Mouse (Mus musculus): Measurements from ENCODE around the gene Ttll1. TPM values are rescaled to one million over a fixed set of nuclear protein-coding genes. Genes with fewer than 3 reads are reported as not detected.
"Not testable (repeated sequence)": the region's sequence is repeated elsewhere in the genome, so short reads cannot be mapped to it uniquely, and the experiment has no call there.

Gene Ttll1
- polyA plus RNA-seq, 3 experiments from 2014 or later = 6.8 to 11.7 (median 9.6) TPM

DNA sequence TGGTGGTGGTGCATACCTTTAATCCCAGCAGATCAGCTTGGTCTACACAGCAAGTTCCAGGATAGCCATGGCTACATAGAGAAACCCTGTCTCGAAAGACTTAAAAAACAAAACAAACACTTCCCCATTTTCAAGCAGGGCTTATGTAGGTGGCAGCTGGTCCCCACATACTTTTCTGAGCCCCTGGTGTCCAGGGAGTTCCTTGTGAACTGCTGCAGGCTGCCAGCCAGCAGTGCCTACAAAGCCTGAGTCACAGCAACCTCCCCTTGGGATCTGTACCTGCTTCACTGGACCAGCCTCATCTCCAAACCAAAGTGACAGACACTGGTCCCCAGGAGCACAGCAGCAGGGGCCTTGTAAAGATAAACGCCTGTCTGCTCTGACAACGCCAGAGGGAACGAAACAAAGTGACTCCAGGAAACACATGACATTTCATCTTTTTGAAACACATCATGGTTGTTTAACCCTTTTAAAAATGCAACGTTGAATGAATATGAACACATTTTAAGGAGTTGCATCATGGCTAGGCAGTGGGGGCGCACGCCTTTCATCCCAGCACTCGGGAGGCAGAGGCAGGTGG lies 28.0 kb downstream of the Ttll1 start:
- ATAC-seq = no peak

- ATAC-seq = no peak
These were observed 29.4 kb downstream of the Ttll1 start for GRCm38 (mm10) chr15:83481236-83481780.

DNA sequence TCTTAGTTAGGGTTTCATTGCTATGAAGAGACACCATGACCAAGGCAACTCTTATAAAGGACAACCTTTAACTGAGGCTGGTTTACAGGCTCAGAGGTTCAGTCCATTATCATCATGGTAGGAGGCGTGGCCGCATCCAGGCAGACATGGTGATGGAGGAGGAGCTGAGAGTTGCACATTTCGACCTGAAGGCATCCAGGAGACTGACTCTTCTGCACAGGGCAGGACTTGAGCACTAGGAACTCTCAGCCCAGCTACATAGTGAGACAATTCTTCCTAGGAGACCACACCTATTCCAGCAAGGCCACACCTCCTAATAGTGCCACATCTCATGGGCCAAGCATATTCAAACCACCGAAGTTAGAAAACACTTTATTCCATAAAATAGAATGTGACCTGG lies 30.9 kb downstream of the Ttll1 start:
- no peak for ATAC-seq

DNA sequence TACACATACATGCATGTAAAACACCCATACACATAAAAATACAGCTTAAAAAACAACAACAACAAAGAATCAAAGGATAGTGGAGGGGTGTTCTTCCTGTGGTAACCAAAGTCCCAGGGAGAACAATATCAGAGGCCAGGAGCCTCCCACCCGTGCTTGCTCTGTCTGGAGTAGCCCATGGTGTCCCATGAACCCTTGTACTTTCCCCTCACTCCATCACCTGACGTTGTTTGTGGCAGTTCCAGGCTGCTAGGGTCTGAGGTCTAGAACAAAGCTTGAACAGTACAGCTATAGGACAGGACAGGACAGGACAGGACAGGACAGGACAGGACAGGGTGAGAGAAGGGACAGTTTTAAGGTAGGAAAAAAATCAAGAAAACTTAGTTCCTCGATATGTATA lies 32.6 kb downstream of the Ttll1 start:
- ATAC-seq = no peak

GRCm38 (mm10) chr15:83476593-83477273 lies 34.0 kb downstream of the Ttll1 start:
- no peak for ATAC-seq

GRCm38 (mm10) chr15:83474466-83474836 lies 36.2 kb downstream of the Ttll1 start:
- peak; percentile 33 for ATAC-seq

- ATAC-seq = peak; percentile 98
These were observed 36.7 kb downstream of the Ttll1 start for GRCm38 (mm10) chr15:83473832-83474465.

DNA sequence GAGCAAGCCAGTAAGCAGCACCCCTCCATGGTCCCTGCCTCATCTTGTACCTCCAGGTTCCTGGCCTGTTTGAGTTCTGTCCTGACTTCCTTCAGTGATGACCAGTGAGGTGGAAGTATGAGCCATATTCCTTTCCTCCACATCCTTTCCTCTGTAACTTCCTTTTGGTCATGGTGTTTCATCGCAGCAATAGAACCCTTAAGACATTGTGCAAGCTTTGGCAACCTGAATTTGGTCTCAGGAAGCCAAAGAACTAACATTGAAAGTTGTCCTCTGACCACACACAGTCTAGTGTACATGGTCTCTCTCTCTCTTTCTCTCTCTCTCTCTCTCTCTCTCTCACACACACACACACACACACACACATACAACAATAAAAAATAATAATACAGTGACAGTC lies 37.4 kb downstream of the Ttll1 start:
- ATAC-seq = no peak

DNA sequence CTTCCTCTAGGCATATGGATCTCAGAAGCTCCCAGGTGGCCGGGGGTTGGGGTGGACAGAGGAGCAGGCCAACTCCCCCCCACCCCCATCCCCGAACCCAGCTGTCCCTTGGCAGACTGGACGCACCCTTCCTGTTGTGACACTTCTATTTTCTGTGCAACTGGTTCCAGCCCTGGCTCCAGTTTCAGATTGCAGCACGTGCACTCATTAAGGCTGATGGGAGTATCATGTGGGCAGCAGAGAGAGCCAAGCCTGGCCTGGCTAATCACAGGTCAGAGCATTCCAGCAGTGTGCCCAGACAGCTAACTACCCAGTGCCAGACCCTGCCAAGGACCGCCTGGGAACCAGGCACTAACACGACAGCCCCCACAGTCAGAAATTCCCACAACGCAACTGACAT lies 39.2 kb downstream of the Ttll1 start:
- ATAC-seq = no peak

- ATAC-seq = no peak
These were observed 40.2 kb downstream of the Ttll1 start for GRCm38 (mm10) chr15:83470443-83470842.

- no peak for ATAC-seq
These were observed 41.3 kb downstream of the Ttll1 start for GRCm38 (mm10) chr15:83469279-83469821.

DNA sequence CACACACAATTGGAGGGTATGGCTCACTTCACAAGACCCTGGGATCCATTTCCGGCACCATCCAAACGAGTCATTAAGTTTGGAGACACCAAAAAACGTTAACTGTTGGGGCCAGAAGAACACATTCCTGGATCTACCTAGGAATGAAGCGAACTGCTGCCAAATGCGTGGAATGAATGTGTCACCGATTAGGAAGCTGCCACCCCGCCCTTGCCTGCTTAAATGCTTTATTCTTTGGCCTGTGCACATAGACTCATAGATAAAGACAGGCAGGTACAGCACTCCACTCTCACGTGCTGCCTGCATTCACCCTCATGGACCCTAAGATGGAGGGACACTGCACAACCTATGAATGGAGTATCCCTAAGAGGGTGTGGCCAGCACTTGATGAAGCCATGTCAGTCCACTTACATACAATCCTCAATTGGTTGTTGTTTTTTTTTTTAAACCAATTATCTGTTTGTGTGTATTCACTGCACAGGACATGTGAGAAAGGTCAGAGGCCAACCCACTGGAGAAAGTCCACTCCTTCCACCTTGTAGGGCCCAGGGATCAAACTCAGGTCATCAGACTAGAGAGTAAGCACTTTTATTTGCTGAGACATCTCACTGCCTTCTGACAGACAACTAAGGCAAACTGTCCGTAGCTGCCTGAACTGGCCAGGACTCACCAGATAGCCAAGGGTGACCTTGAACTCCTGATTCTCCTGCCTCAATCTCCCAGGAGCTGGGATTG lies 43.3 kb downstream of the Ttll1 start:
- ATAC-seq = no peak

- no peak for ATAC-seq
These were observed 44.4 kb downstream of the Ttll1 start for GRCm38 (mm10) chr15:83466331-83466730.

- ATAC-seq = peak; percentile 14
These were observed 45.6 kb downstream of the Ttll1 start for GRCm38 (mm10) chr15:83464905-83465650.

DNA sequence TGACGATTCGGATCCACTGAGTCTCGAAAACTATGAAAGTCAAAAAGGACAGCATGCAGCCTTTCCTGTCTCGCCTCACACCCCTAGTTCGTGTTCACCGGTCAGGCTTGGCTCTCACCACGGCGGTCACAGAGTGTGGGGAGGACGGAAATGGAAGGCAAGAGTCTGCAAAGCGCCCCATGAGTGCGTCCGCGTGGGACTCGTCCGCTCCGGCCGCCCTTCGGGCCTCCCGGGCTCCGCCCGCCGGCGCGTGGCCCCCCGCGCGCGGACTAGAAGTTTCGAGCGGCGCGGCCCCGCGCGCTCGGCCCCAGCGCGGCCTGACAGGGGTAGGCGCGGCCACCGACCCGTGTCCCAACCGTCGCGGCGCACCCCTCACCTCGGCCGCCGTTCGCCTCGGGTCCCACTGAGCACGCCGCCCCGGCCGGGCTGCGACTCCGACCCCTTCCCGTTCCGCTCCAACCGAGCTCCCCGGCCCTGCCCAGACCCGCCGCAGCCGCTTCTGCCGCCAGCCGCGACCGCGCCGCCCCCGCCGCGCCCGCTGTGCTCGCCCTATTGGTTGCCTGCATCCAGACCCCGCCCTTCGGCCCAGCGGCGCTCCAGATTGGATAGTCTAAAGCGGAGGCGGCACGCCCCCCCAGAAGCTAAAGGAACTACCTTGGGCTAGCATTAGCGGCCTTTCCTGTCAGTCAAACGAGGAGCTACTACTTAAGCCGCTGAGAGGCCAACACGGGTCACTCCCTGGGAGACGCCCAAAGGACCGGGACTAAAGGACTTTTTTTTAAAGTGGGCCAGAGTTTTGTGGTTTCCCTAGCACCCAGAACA lies 46.4 kb downstream of the Ttll1 start, which contains the start of gene Pacsin2:
Pacsin2 (minus strand) TSS at position 524 of the 822 bp plus-strand sequence.
- ATAC-seq = peak; percentile 98

GRCm38 (mm10) chr15:83463369-83464082 lies 47.2 kb downstream of the Ttll1 start:
- no peak for ATAC-seq

- ATAC-seq = not testable (repeated sequence)
These were observed 48.3 kb downstream of the Ttll1 start for GRCm38 (mm10) chr15:83462349-83462748.

DNA sequence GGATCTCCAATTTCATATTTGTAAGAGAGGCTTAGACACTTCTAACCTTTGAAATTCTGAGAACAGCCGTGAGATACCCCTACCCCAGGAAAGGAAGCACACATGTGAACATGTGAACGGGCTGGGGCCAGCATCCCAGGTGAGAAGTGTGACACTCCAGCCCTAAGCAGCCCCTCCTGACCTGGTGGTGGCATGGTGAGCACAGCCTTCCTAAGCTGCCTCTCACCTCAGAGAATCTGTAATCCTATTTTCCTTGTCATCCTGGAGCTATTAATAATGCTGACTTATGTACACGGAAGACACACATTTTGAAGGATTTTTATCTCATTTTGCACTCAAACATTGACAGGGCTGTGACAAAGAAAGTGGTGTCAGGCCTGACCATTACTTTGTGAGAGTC lies 49.8 kb downstream of the Ttll1 start:
- ATAC-seq = no peak

- no peak for ATAC-seq
These were observed 53.2 kb downstream of the Ttll1 start for GRCm38 (mm10) chr15:83457541-83457940.

DNA sequence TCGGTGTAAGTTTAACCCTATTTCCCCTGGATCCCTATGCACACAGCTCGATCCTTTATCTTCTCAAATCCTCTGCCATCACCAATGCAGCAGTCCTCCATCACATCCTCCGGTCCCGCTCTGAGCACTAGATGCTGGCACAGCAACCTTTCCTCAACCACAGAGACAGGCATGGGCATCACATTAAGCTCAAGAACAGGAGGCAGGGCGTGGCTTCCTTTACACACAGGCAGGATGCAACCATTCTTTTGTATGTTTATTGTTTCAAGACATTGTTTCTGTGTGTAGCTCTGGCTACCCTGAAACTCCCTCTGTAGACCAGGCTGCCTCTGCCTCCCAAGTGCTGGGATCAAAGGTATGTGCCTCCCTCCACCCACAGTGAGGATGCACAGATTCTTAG lies 55.1 kb downstream of the Ttll1 start:
- ATAC-seq = peak; percentile 87
